Mouse (Mus musculus) hindbrain, embryonic 11.5 days (tissue): ENCODE results near the gene Mcrip2. TPM values are rescaled to one million over a fixed set of nuclear protein-coding genes. Genes with fewer than 3 reads are reported as not detected.

Source experiments
- ATAC-seq: fragments of 200-750 bp; cut with Nextera tagmentation; 2 replicates; pipeline ENCODE4 v1.8.0; 2017; ENCODE audit warnings: mild to moderate bottlenecking, moderate TSS enrichment, moderate library complexity; ENCODE audit not compliant: low FRiP score
- DNase-seq: peaks from one replicate; pipeline ENCODE4 v3.0.0-alpha.2; 2015; ENCODE audit warnings: low spot score
- H3K27ac ChIP-seq: fragments of 300-500 bp; sonication (generic); 2 replicates; pipeline ENCODE4 v1.5.1; 2014; ENCODE audit warnings: mild to moderate bottlenecking, low read depth, low read length
- H3K27me3 ChIP-seq: fragments of 300-500 bp; sonication (generic); 2 replicates; pipeline ENCODE4 v1.6.1; 2014; ENCODE audit warnings: mild to moderate bottlenecking, low read length, moderate library complexity, mixed read lengths; ENCODE audit not compliant: control insufficient read depth, insufficient read depth
- H3K36me3 ChIP-seq: fragments of 300-500 bp; sonication (generic); 2 replicates; pipeline ENCODE4 v1.6.1; 2014; ENCODE audit warnings: mild to moderate bottlenecking, low read length, moderate library complexity, mixed read lengths; ENCODE audit not compliant: control insufficient read depth, insufficient read depth
- H3K4me1 ChIP-seq: fragments of 300-500 bp; sonication (generic); replicated peaks from 2 replicates; pipeline ENCODE4 v1.6.1; 2014; ENCODE audit warnings: low read length, mixed read lengths; ENCODE audit not compliant: control insufficient read depth, insufficient read depth
- H3K4me2 ChIP-seq: fragments of 300-500 bp; sonication (generic); replicated peaks from 2 replicates; pipeline ENCODE4 v1.6.1; 2014; ENCODE audit warnings: mild to moderate bottlenecking, low read depth, low read length
- H3K4me3 ChIP-seq: fragments of 300-500 bp; sonication (generic); 2 replicates; pipeline ENCODE4 v1.5.1; 2014; ENCODE audit warnings: low read depth, low read length
- H3K9ac ChIP-seq: fragments of 300-500 bp; sonication (generic); 2 replicates; pipeline ENCODE4 v1.6.1; 2014; ENCODE audit warnings: low read depth, low read length
- H3K9me3 ChIP-seq: fragments of 300-500 bp; sonication (generic); 2 replicates; pipeline ENCODE4 v1.6.1; 2016; ENCODE audit warnings: low read length; ENCODE audit not compliant: control insufficient read depth
- WGBS: fragments of 180-500 bp; shearing (Covaris S2); extraction: QIAGEN DNeasy Blood & Tissue Kit; methylation state at CpG from one replicate; pipeline ENCODE4 v1.1.7; 2014; 5-methylcytosine and 5-hydroxymethylcytosine counted together
- polyA plus RNA-seq: library from polyadenylated mRNA; unstranded; fragments of >200 nt; fragmentation: Nextera tagmentation; extraction: Ambion mirVana; gene quantifications from 2 replicates; pipeline ENCODE4 v1.2.1, GENCODE M21; 2014

The Mcrip2 gene
- polyA plus RNA-seq, 1 experiment from 2014 or later: 8.3 TPM

DNA sequence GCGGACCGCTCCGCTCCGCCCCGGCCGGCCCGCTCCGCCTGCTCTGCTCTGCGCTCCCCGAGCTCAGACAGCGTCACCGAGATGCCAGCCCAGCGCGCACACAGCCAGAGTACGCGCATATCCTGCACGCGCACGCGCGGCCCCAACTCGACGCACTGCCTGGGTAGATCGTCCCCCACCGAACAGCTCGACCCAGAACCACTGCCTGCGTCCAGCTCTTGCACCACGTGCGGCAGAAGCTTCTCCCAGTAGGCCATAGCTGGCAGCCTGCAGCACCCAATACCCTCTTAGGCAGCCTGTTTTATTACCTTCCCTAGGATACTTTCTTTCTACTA lies 31.5 kb downstream of the Mcrip2 start, which contains the start of gene Rhbdl1:
TSS of gene Rhbdl1 (minus strand) at position 220 of the 335 bp plus-strand sequence.
- peaks cover 26% of the 10 kb centered on the region for H3K36me3 ChIP-seq
- no peaks in the 10 kb centered on the region for H3K27me3 ChIP-seq
- H3K4me3 ChIP-seq: peak within 1 kb of the TSS; percentile 31
- H3K9me3 ChIP-seq: no peaks in the 10 kb centered on the region
- DNase-seq: peak; percentile 73
- peak within 1 kb of the TSS; percentile 68 for H3K9ac ChIP-seq
- H3K4me2 ChIP-seq: peak within 1 kb of the TSS; percentile 76
- 0 out of 2 replicates have a peak, but pooled peaks have one; percentile 8 for ATAC-seq
- 3% methylated on average over 24 of the region's 29 CpGs for WGBS
- peak within 1 kb of the TSS; percentile 66 for H3K27ac ChIP-seq
- peaks cover 29% of the 10 kb centered on the region for H3K4me1 ChIP-seq

DNA sequence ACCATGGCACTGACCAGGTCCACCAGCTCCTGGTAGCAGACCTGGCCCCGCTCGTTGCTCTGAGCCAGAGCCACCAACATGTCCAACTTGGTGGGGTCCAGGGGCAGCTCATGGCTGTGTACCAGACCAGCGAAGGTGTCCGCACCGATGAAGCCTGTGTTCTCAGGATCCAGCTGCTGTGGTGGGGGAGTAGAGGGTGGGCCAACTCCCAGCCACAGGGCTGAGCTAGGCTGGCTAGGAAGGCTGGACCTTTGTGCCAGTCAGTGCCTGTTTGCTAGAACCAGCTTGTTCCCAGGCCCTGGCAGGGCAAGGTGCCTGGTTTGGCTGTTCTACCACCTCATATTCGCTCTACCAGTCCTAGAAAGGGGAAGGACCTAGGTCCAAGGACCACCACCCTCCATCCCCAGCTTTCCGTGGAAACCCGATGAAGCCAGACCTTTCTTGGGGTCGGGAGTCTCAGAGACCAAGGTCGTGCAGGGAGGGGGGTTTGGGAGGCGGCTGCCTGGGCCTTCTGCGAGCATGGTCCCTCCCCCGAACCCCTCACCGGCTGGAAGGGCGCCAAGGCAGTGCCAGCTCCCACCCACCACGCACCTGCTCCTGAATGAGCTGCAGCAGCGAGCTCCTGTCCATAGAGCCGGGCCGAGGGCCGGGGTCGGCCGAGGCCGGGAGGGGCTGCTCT lies 32.0 kb downstream of the Mcrip2 start:
- H3K27me3 ChIP-seq: no peaks in the 10 kb centered on the region
- H3K4me1 ChIP-seq: peaks cover 33% of the 10 kb centered on the region
- 27% methylated on average over 21 of the region's 23 CpGs for WGBS
- peak overlapping the region; percentile 31 for H3K4me3 ChIP-seq
- peak overlapping the region; percentile 66 for H3K27ac ChIP-seq
- H3K9ac ChIP-seq: peak overlapping the region; percentile 68
- H3K4me2 ChIP-seq: peak overlapping the region; percentile 76
- no peaks in the 10 kb centered on the region for H3K9me3 ChIP-seq
- no peak for DNase-seq
- ATAC-seq: no peak
- H3K36me3 ChIP-seq: peaks cover 23% of the 10 kb centered on the region

DNA sequence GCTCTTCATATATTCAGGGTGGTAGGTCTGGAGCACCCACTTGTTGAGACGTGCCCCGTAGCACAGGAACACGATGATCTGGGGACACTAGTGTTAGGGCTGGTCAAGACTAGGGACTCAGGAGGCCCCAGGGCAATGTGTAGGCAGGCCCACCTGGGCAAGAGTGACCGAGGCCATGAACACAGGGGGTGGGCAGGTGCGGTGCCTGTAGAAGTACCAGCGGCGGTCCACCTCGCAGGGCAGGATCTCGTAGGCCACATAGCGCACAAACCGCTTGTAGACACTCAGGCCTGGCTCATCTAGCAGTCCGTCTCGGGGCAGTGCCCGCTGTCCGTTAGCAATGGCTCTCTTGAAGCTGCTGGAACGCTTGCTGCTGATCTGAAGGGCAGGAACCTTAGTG lies 32.7 kb downstream of the Mcrip2 start:
- Histone ChIP-seq H3K9ac (no peak overlapping the region), H3K4me1 (peaks cover 37% of the 10 kb centered on the region), H3K4me3 (no peak overlapping the region; the same call in 1 of the 2 replicates), H3K36me3 (peaks cover 26% of the 10 kb centered on the region), H3K4me2 (peak overlapping the region; percentile 76; the same call in 1 of the 2 replicates), H3K9me3 (no peaks in the 10 kb centered on the region), H3K27ac (no peak overlapping the region), H3K27me3 (no peaks in the 10 kb centered on the region)
- ATAC-seq: no peak
- 93% methylated on average over 16 of the region's 16 CpGs for whole genome bisulfite sequencing
- no peak for DNase-seq

DNA sequence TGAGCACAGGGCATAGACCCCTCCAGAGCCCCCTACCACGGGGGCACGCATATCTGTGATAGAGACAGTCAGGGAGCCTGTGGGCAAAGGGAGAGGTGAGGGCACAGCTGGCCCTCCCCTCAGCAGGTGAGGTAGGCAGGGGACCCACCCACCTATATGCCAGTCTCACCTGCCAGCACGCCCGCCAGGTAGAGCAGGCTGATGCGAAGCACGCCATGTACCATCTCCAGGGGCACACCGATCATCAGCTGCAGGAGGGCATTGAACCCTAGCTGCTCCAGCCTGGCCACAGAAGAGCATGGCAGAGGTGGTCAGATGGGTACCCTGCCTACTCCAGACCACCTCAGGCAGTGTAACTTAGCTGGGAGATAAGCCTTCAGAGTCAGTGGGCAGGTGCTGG lies 33.3 kb downstream of the Mcrip2 start:
- ATAC-seq (no peak), DNase-seq (no peak)
- peaks cover 21% of the 10 kb centered on the region for H3K36me3 ChIP-seq
- 90% methylated on average over 7 of the region's 7 CpGs for WGBS
- peaks cover 37% of the 10 kb centered on the region for H3K4me1 ChIP-seq
- no peaks in the 10 kb centered on the region for H3K9me3 ChIP-seq
- H3K9ac ChIP-seq: no peak overlapping the region
- no peaks in the 10 kb centered on the region for H3K27me3 ChIP-seq
- peak overlapping the region; percentile 7; the same call in 1 of the 2 replicates for H3K4me2 ChIP-seq
- H3K27ac ChIP-seq: no peak overlapping the region
- no peak overlapping the region for H3K4me3 ChIP-seq

DNA sequence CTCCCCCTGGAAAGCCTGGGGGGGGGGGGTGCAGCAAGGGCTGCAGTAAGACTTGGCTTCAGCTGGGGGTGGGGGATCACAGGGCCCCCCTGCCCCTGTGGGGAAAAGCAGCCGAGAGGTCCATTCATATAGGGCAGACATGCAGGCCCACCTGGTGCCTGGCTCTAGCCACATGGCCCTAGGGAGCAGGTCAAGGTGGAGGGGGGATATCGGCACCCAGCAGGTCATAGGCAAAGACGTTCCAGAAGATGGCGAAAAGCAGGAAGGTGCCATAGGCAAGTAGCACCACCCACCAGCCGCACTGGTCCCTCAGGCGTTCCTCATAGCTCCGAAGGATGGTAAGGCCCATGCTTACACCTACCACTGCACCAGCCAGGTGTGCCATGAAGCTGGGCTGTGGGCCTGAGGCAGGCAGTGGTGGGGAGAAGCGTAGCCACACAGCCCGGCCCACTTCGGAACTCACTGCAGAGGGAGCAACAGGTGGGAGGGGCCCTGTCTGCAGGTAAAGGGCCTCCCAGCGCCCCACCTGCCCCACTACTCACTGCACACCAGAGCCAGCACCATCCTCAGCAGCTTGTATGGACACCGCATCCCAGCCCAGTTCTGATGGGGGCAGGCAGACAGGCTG lies 33.9 kb downstream of the Mcrip2 start:
- WGBS: 92% methylated on average over 12 of the region's 12 CpGs
- Histone ChIP-seq H3K4me2 (peak overlapping the region; percentile 91), H3K9ac (no peak overlapping the region), H3K27me3 (no peaks in the 10 kb centered on the region), H3K27ac (peak overlapping the region; percentile 24; the same call in 1 of the 2 replicates), H3K4me1 (peaks cover 39% of the 10 kb centered on the region), H3K9me3 (no peaks in the 10 kb centered on the region), H3K36me3 (peaks cover 16% of the 10 kb centered on the region), H3K4me3 (peak overlapping the region; percentile 83; the same call in 1 of the 2 replicates)
- no peak for ATAC-seq
- DNase-seq: no peak

DNA sequence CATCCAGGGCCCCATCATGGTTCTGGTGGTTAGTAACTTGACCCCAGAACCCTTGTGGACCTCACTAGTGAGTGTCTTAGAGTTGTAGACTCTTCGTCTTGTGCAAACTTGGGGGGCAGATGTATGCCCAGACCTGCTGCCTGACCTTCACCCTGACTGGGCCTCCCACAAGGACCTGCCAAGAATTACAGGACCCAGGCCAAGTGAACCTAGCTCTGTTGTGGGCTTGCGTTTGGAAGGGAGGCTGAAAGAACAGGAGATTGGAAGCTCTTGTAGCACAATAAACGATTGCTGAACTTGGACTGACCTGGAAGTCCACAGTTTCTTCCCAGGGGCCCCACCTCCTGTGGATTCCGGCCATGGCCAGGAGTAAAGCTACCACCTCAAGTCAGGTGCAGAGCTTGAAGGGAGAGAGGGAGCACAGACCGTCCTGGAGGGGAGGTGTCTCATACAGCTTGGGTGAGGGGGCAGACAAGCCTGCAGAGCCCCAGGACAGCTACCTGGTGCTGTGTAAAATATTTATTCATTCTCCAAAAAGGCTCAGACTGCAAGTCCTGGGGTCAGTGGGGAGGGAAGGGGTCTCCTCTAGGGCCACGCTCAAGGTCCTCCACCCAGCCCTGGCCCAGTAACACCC lies 34.5 kb downstream of the Mcrip2 start:
- peak overlapping the region; percentile 83 for H3K4me3 ChIP-seq
- no peak for DNase-seq
- ATAC-seq: no peak
- H3K4me2 ChIP-seq: peak overlapping the region; percentile 91
- peaks cover 10% of the 10 kb centered on the region for H3K36me3 ChIP-seq
- peak overlapping the region; percentile 94 for H3K27ac ChIP-seq
- no peaks in the 10 kb centered on the region for H3K27me3 ChIP-seq
- 60% methylated on average over 6 of the region's 6 CpGs for WGBS
- H3K4me1 ChIP-seq: peaks cover 43% of the 10 kb centered on the region
- H3K9ac ChIP-seq: peak overlapping the region; percentile 79
- H3K9me3 ChIP-seq: no peaks in the 10 kb centered on the region

DNA sequence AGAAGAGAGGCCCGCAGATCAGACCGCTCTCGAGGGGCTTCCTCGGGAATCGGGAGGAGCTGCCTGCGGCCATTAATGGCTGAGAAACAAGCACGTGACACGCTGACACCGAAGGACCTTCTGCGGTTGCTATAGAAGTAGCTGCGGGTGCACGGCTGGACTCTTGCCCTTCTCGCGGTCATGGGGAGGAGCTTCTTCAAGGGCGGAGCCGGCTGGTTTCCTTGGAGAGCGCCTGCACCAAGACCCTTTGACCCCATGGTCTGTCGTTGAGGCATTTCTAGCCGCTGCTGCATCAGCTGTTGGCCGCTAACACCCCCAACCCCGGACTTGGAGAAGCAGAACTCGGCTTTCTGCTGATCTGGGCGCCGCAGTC lies 35.3 kb downstream of the Mcrip2 start, which contains the start of gene Stub1:
TSS of gene Stub1 (minus strand) at position 114 of the 373 bp plus-strand sequence.
- WGBS: under 1% methylated on average over 24 of the region's 24 CpGs
- H3K4me2 ChIP-seq: peak within 1 kb of the TSS; percentile 91
- H3K4me3 ChIP-seq: peak within 1 kb of the TSS; percentile 83
- DNase-seq: peak; percentile 87
- peaks cover 8% of the 10 kb centered on the region; the same call in 1 of the 2 replicates for H3K36me3 ChIP-seq
- H3K27ac ChIP-seq: peak within 1 kb of the TSS; percentile 94
- peak; percentile 75 for ATAC-seq
- H3K9ac ChIP-seq: peak within 1 kb of the TSS; percentile 79
- H3K27me3 ChIP-seq: no peaks in the 10 kb centered on the region
- H3K4me1 ChIP-seq: peaks cover 46% of the 10 kb centered on the region
- no peaks in the 10 kb centered on the region for H3K9me3 ChIP-seq

DNA sequence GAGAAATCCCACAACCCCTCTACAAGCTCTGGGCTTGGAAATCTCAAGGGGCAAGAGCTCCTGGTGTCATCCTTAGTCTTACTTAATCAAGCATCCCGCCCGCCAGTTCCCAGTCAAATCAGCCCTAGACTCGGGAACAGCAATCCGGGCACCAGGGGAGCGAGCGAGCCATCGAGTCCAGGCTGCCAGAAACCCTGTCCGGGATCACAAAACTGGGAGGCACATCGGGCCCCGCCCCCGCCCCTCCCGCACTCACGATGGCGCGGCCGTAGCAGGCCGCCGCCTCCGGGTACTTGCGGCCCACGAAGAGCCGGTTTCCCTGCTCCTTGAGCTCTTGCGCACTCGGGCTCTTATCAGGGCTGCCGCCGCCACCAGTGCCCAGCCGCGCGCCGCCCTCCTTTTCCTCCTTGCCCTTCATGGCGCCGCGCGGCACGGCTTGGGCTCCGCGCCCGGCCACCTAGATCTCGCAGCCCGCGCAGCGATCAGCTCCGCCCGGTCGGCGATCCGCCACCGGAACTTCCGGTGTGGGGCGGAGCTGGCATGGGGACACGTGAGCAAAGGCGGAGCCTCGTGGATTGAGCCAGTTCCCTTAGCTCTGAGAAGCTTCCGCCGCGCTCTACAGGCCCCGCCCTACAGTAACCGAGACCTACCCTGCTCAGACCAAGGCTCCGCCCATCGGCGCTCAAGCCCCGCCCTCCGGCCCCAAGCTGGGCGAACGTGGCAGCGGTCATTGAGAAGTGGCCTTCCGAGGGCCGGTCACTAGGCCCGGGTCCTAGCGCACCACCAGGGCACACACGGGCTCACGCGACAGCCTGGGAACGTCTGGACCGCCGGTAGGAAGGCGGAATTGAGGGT lies 35.9 kb downstream of the Mcrip2 start:
- H3K27ac ChIP-seq: peak overlapping the region; percentile 94
- peak; percentile 99 for DNase-seq
- peak overlapping the region; percentile 91 for H3K4me2 ChIP-seq
- H3K9ac ChIP-seq: peak overlapping the region; percentile 79
- H3K9me3 ChIP-seq: no peaks in the 10 kb centered on the region
- H3K27me3 ChIP-seq: no peaks in the 10 kb centered on the region
- ATAC-seq: peak; percentile 90
- 0% methylated on average over 71 of the region's 77 CpGs for WGBS
- H3K4me1 ChIP-seq: peaks cover 45% of the 10 kb centered on the region
- H3K36me3 ChIP-seq: peaks cover 8% of the 10 kb centered on the region; the same call in 1 of the 2 replicates
- peak overlapping the region; percentile 83 for H3K4me3 ChIP-seq
